Mouse (Mus musculus): ENCODE data around the gene Pcdh11x. TPM values are rescaled to one million over a fixed set of nuclear protein-coding genes. Genes with fewer than 3 reads are reported as not detected.
"Not testable (repeated sequence)": the region's sequence is repeated elsewhere in the genome, so short reads cannot be mapped to it uniquely, and the experiment has no call there.

Gene Pcdh11x
- polyA plus RNA-seq (2015; fragmentation: Nextera tagmentation; extraction: Ambion mirVana) = 1.4 and 2.3 TPM in 2 replicates

GRCm38 (mm10) chrX:120290011-120290899, at the start of gene Pcdh11x:
Pcdh11x (plus strand) TSS chrX:120290259.
- WGBS = 8% methylated on average over 34 of the region's 40 CpGs

GRCm38 (mm10) chrX:120260089-120260488, 30.0 kb upstream of the Pcdh11x start:
- H3K9ac ChIP-seq (ENCODE audit: low read depth, low read length) = no peak overlapping the region
- WGBS = 63% methylated on average over 2 of the region's 2 CpGs
- H3K4me3 ChIP-seq (ENCODE audit: low read length) = no peak overlapping the region
- no peak overlapping the region for H3K27ac ChIP-seq (ENCODE audit: low read length)
- H3K4me2 ChIP-seq (ENCODE audit: low read depth, low read length) = no peak overlapping the region
- H3K4me1 ChIP-seq (ENCODE audit: control insufficient read depth, insufficient read depth, low read length) = no peaks in the 10 kb centered on the region
- ATAC-seq = no peak
- H3K9me3 ChIP-seq (ENCODE audit: control insufficient read depth, low read length) = no peaks in the 10 kb centered on the region
- H3K27me3 ChIP-seq (replicated peaks; ENCODE audit: control insufficient read depth, insufficient read depth, low read length) = no peaks in the 10 kb centered on the region
- no peaks in the 10 kb centered on the region for H3K36me3 ChIP-seq (ENCODE audit: control insufficient read depth, insufficient read depth, low read length)

More at GRCm38 (mm10) chrX:120290011-120290899, at the start of gene Pcdh11x:
- peak within 1 kb of the TSS; percentile 53 for H3K4me3 ChIP-seq (ENCODE audit: low read length)
- H3K4me1 ChIP-seq (ENCODE audit: control insufficient read depth, insufficient read depth, low read length) = no peaks in the 10 kb centered on the region
- H3K4me2 ChIP-seq (ENCODE audit: low read depth, low read length) = peak within 1 kb of the TSS; percentile 76
- H3K27ac ChIP-seq (ENCODE audit: low read length) = no peak within 1 kb of the TSS
- peak; percentile 74 for ATAC-seq
- H3K36me3 ChIP-seq (ENCODE audit: control insufficient read depth, insufficient read depth, low read length) = no peaks in the 10 kb centered on the region
- peak within 1 kb of the TSS; percentile 53 for H3K9ac ChIP-seq (ENCODE audit: low read depth, low read length)
- H3K27me3 ChIP-seq (replicated peaks; ENCODE audit: control insufficient read depth, insufficient read depth, low read length) = no peaks in the 10 kb centered on the region
- no peaks in the 10 kb centered on the region for H3K9me3 ChIP-seq (ENCODE audit: control insufficient read depth, low read length)

- no peaks in the 10 kb centered on the region for H3K36me3 ChIP-seq (ENCODE audit: control insufficient read depth, insufficient read depth, low read length)
- no peak overlapping the region for H3K4me2 ChIP-seq (ENCODE audit: low read depth, low read length)
- H3K4me3 ChIP-seq (ENCODE audit: low read length) = no peak overlapping the region
- H3K4me1 ChIP-seq (ENCODE audit: control insufficient read depth, insufficient read depth, low read length) = no peaks in the 10 kb centered on the region
- no peak overlapping the region for H3K27ac ChIP-seq (ENCODE audit: low read length)
- no peak for ATAC-seq
- H3K9ac ChIP-seq (ENCODE audit: low read depth, low read length) = no peak overlapping the region
- no peaks in the 10 kb centered on the region for H3K9me3 ChIP-seq (ENCODE audit: control insufficient read depth, low read length)
- no peaks in the 10 kb centered on the region for H3K27me3 ChIP-seq (replicated peaks; ENCODE audit: control insufficient read depth, insufficient read depth, low read length)
Observed at GRCm38 (mm10) chrX:120285522-120285921, 4.5 kb upstream of the Pcdh11x start.

GRCm38 (mm10) chrX:120287502-120287901, 2.6 kb upstream of the Pcdh11x start:
- H3K27ac ChIP-seq (ENCODE audit: low read length) = no peak overlapping the region
- no peaks in the 10 kb centered on the region for H3K4me1 ChIP-seq (ENCODE audit: control insufficient read depth, insufficient read depth, low read length)
- no peak overlapping the region for H3K9ac ChIP-seq (ENCODE audit: low read depth, low read length)
- H3K4me3 ChIP-seq (ENCODE audit: low read length) = no peak overlapping the region
- 6% methylated on average over 1 of the region's 1 CpGs for WGBS
- ATAC-seq = no peak
- H3K27me3 ChIP-seq (replicated peaks; ENCODE audit: control insufficient read depth, insufficient read depth, low read length) = no peaks in the 10 kb centered on the region
- no peak overlapping the region for H3K4me2 ChIP-seq (ENCODE audit: low read depth, low read length)
- H3K9me3 ChIP-seq (ENCODE audit: control insufficient read depth, low read length) = no peaks in the 10 kb centered on the region
- H3K36me3 ChIP-seq (ENCODE audit: control insufficient read depth, insufficient read depth, low read length) = no peaks in the 10 kb centered on the region

- Histone ChIP-seq H3K4me2 (ENCODE audit: low read depth, low read length) (peak overlapping the region; percentile 76), H3K36me3 (ENCODE audit: control insufficient read depth, insufficient read depth, low read length) (no peaks in the 10 kb centered on the region), H3K9me3 (ENCODE audit: control insufficient read depth, low read length) (no peaks in the 10 kb centered on the region), H3K27ac (ENCODE audit: low read length) (no peak overlapping the region), H3K4me3 (ENCODE audit: low read length) (peak overlapping the region; percentile 53), H3K27me3 (replicated peaks; ENCODE audit: control insufficient read depth, insufficient read depth, low read length) (no peaks in the 10 kb centered on the region), H3K4me1 (ENCODE audit: control insufficient read depth, insufficient read depth, low read length) (no peaks in the 10 kb centered on the region), H3K9ac (ENCODE audit: low read depth, low read length) (0 out of 2 replicates have a peak overlapping the region, but pooled peaks have one; percentile 53)
- ATAC-seq = no peak
- 6% methylated on average over 18 of the region's 18 CpGs for WGBS
Observed at GRCm38 (mm10) chrX:120290900-120291280, 831 bp downstream of the Pcdh11x start.

GRCm38 (mm10) chrX:120291696-120292095, 1.6 kb downstream of the Pcdh11x start:
- no peak overlapping the region for H3K27ac ChIP-seq (ENCODE audit: low read length)
- ATAC-seq = no peak
- H3K4me1 ChIP-seq (ENCODE audit: control insufficient read depth, insufficient read depth, low read length) = no peaks in the 10 kb centered on the region
- H3K9me3 ChIP-seq (ENCODE audit: control insufficient read depth, low read length) = no peaks in the 10 kb centered on the region
- no peaks in the 10 kb centered on the region for H3K27me3 ChIP-seq (replicated peaks; ENCODE audit: control insufficient read depth, insufficient read depth, low read length)
- peak overlapping the region; percentile 53; the same call in 1 of the 2 replicates for H3K4me3 ChIP-seq (ENCODE audit: low read length)
- no peak overlapping the region for H3K9ac ChIP-seq (ENCODE audit: low read depth, low read length)
- H3K4me2 ChIP-seq (ENCODE audit: low read depth, low read length) = peak overlapping the region; percentile 76
- 14% methylated on average over 13 of the region's 13 CpGs for WGBS
- H3K36me3 ChIP-seq (ENCODE audit: control insufficient read depth, insufficient read depth, low read length) = no peaks in the 10 kb centered on the region

- Histone ChIP-seq H3K27me3 (replicated peaks; ENCODE audit: control insufficient read depth, insufficient read depth, low read length) (no peaks in the 10 kb centered on the region), H3K4me2 (ENCODE audit: low read depth, low read length) (peak overlapping the region; percentile 76), H3K9me3 (ENCODE audit: control insufficient read depth, low read length) (no peaks in the 10 kb centered on the region), H3K27ac (ENCODE audit: low read length) (no peak overlapping the region), H3K4me3 (ENCODE audit: low read length) (peak overlapping the region; percentile 61), H3K9ac (ENCODE audit: low read depth, low read length) (peak overlapping the region; percentile 59), H3K36me3 (ENCODE audit: control insufficient read depth, insufficient read depth, low read length) (no peaks in the 10 kb centered on the region), H3K4me1 (ENCODE audit: control insufficient read depth, insufficient read depth, low read length) (no peaks in the 10 kb centered on the region)
- peak; percentile 64 for ATAC-seq
- WGBS = 5% methylated on average over 33 of the region's 46 CpGs
Observed at GRCm38 (mm10) chrX:120292832-120293750, 3.0 kb downstream of the Pcdh11x start.

- no peak for ATAC-seq
- WGBS = 60% methylated on average over 2 of the region's 2 CpGs
Observed at GRCm38 (mm10) chrX:120301469-120302175, 11.6 kb downstream of the Pcdh11x start.

GRCm38 (mm10) chrX:120312995-120313394, 22.9 kb downstream of the Pcdh11x start, which contains the start of gene H2afb3:
H2afb3 (minus strand) TSS chrX:120313095.
- H3K27me3 ChIP-seq (replicated peaks; ENCODE audit: control insufficient read depth, insufficient read depth, low read length); ATAC-seq: not testable (repeated sequence)
- WGBS = 90% methylated on average over 9 of the region's 10 CpGs

More at GRCm38 (mm10) chrX:120301469-120302175, 11.6 kb downstream of the Pcdh11x start:
- Histone ChIP-seq H3K9ac (ENCODE audit: low read depth, low read length) (no peak overlapping the region), H3K27me3 (replicated peaks; ENCODE audit: control insufficient read depth, insufficient read depth, low read length) (no peaks in the 10 kb centered on the region), H3K36me3 (ENCODE audit: control insufficient read depth, insufficient read depth, low read length) (no peaks in the 10 kb centered on the region), H3K4me3 (ENCODE audit: low read length) (no peak overlapping the region), H3K9me3 (ENCODE audit: control insufficient read depth, low read length) (no peaks in the 10 kb centered on the region), H3K27ac (ENCODE audit: low read length) (no peak overlapping the region), H3K4me2 (ENCODE audit: low read depth, low read length) (no peak overlapping the region), H3K4me1 (ENCODE audit: control insufficient read depth, insufficient read depth, low read length) (no peaks in the 10 kb centered on the region)

More at GRCm38 (mm10) chrX:120312995-120313394, 22.9 kb downstream of the Pcdh11x start, which contains the start of gene H2afb3:
- not testable (repeated sequence) for H3K9ac ChIP-seq (ENCODE audit: low read depth, low read length); H3K36me3 ChIP-seq (ENCODE audit: control insufficient read depth, insufficient read depth, low read length); H3K4me1 ChIP-seq (ENCODE audit: control insufficient read depth, insufficient read depth, low read length); H3K9me3 ChIP-seq (ENCODE audit: control insufficient read depth, low read length); H3K27ac ChIP-seq (ENCODE audit: low read length); H3K4me2 ChIP-seq (ENCODE audit: low read depth, low read length); H3K4me3 ChIP-seq (ENCODE audit: low read length)
